ENCODE assay signal across 8 mouse cellular contexts in the genomic region with DNA sequence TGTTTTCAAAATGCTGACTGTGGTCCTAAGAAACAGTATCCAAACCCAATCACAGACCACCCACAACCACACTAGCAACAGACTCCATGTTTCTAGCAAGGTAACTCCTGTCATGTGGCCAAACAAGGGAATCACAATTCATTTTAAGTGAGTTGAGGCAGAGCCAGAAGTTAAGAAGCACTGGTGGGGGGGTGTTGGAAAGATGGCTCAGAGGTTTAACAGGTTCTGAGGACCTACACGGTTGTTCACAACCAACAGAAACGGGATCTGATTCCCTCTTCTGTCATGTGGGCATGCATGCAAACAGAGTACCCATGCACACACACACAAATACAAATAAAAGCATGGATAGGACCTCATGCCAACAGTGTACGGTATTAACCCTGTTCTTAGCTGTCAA. TPM values are rescaled to one million over a fixed set of nuclear protein-coding genes. Genes with fewer than 3 reads are reported as not detected.
DNase-seq lines count a peak whose midpoint lies in the region; ATAC-seq and TF ChIP-seq lines count a peak whose summit lies in the region.

No protein-coding gene starts in this region.

- peak; percentile 31 for DNase-seq in kidney, postnatal 0 days (ENCODE audit: low spot score)
- DNase-seq in kidney, adult 8-10 months: no peak
- peak; percentile 18 for DNase-seq in hindbrain, postnatal 0 days (ENCODE audit: low spot score)
- no peak for DNase-seq in layer of hippocampus, postnatal 25 days (ENCODE audit: extremely low spot score in 1 of 2, low spot score in 1 of 2)
- DNase-seq in spleen, postnatal 14 days (ENCODE audit: low spot score in 2 of 2): no peak
- DNase-seq in frontal cortex, postnatal 10 days (ENCODE audit: low spot score in 2 of 2): no peak

- no peak for TF ChIP-seq POLR2A in bone marrow macrophage, adult 2 months (IDR thresholded peaks at IDR 0.05; ENCODE audit: borderline replicate concordance, low read depth, low read length)
- TF ChIP-seq POLR2A in myocyte (IDR thresholded peaks at IDR 0.05; ENCODE audit: insufficient read length, low read depth): no peak

- peaks cover 44% of the 10 kb centered on the region for H3K79me2 ChIP-seq in myocyte (ENCODE audit: control insufficient read depth, insufficient read depth)

- H3K4me1 ChIP-seq in kidney, postnatal 0 days (replicated peaks; ENCODE audit: insufficient read depth, low read length): peaks cover 9% of the 10 kb centered on the region
- peaks cover 21% of the 10 kb centered on the region for H3K4me1 ChIP-seq in bone marrow macrophage, adult 2 months (ENCODE audit: control insufficient read depth, insufficient read depth, low read length)
- peaks cover 12% of the 10 kb centered on the region for H3K4me1 ChIP-seq in hindbrain, postnatal 0 days (ENCODE audit: insufficient read depth, low read length)

- H3K36me3 ChIP-seq in kidney, postnatal 0 days (ENCODE audit: insufficient read depth, low read length): peaks cover 30% of the 10 kb centered on the region
- peaks cover 31% of the 10 kb centered on the region for H3K36me3 ChIP-seq in hindbrain, postnatal 0 days (ENCODE audit: insufficient read depth, low read length)
- H3K36me3 ChIP-seq in myocyte (ENCODE audit: control insufficient read depth, insufficient read depth): peaks cover 41% of the 10 kb centered on the region

- peak overlapping the region; percentile 97 for H3K9ac ChIP-seq in kidney, postnatal 0 days (ENCODE audit: low read depth, low read length)
- peak overlapping the region; percentile 93 for H3K9ac ChIP-seq in hindbrain, postnatal 0 days (replicated peaks; ENCODE audit: low read length)

- H3K4me2 ChIP-seq in kidney, postnatal 0 days (ENCODE audit: low read length): peak overlapping the region; percentile 89
- H3K4me2 ChIP-seq in hindbrain, postnatal 0 days (ENCODE audit: low read depth, low read length): peak overlapping the region; percentile 86
- H3K4me2 ChIP-seq in myocyte (ENCODE audit: low read depth): peak overlapping the region; percentile 99

- peak overlapping the region; percentile 94 for H3K4me3 ChIP-seq in kidney, postnatal 0 days (replicated peaks; ENCODE audit: low read depth, low read length)
- peak overlapping the region; percentile 88 for H3K4me3 ChIP-seq in bone marrow macrophage, adult 2 months (ENCODE audit: insufficient read depth, low read length)
- H3K4me3 ChIP-seq in hindbrain, postnatal 0 days (ENCODE audit: low read length): peak overlapping the region; percentile 74
- H3K4me3 ChIP-seq in myocyte: peak overlapping the region; percentile 99

- H3ac ChIP-seq in myocyte (ENCODE audit: control insufficient read depth, insufficient read length): peak overlapping the region; percentile 50

- H3K27ac ChIP-seq in kidney, postnatal 0 days: peak overlapping the region; percentile 94; the same call in 1 of the 2 replicates
- H3K27ac ChIP-seq in bone marrow macrophage, adult 2 months (ENCODE audit: insufficient read depth, low read depth, low read length): peak overlapping the region; percentile 69; the same call in 1 of the 2 replicates
- H3K27ac ChIP-seq in hindbrain, postnatal 0 days: peak overlapping the region; percentile 91; the same call in 1 of the 2 replicates

- 0% methylated on average over 3 of the region's 3 CpGs for WGBS in kidney, postnatal 0 days
- 4% methylated on average over 3 of the region's 3 CpGs for WGBS in hindbrain, postnatal 0 days

- no peak for ATAC-seq in kidney, postnatal 0 days (replicated peaks; ENCODE audit: low FRiP score, low read depth)
- no peak for ATAC-seq in hindbrain, postnatal 0 days

- no peaks in the 10 kb centered on the region for H3K27me3 ChIP-seq in kidney, postnatal 0 days (ENCODE audit: insufficient read depth, low read length)
- H3K27me3 ChIP-seq in hindbrain, postnatal 0 days (ENCODE audit: insufficient read depth, low read length): no peaks in the 10 kb centered on the region
- H3K27me3 ChIP-seq in myocyte (ENCODE audit: control insufficient read depth, insufficient read depth, insufficient read length): no peaks in the 10 kb centered on the region

- TF ChIP-seq CTCF in kidney, postnatal 0 days (IDR thresholded peaks at IDR 0.05; ENCODE audit: low read depth): no peak
- TF ChIP-seq CTCF in bone marrow macrophage, adult 2 months (IDR thresholded peaks at IDR 0.05; ENCODE audit: low read depth, low read length): no peak
- no peak for TF ChIP-seq CTCF in hindbrain, postnatal 0 days (IDR thresholded peaks at IDR 0.05; ENCODE audit: low read depth)

- no peaks in the 10 kb centered on the region for H3K9me3 ChIP-seq in kidney, postnatal 0 days (replicated peaks; ENCODE audit: low read length)
- no peaks in the 10 kb centered on the region for H3K9me3 ChIP-seq in hindbrain, postnatal 0 days (ENCODE audit: low read length)

TF ChIP-seq in myocyte, 11 proteins besides CTCF, POLR2A, EP300 and RAD21:
- TF ChIP-seq POLR2AphosphoS2 (IDR thresholded peaks at IDR 0.05; ENCODE audit: insufficient read length, low read depth) (no peak), CEBPB (IDR thresholded peaks at IDR 0.05; ENCODE audit: insufficient read depth, poor library complexity, severe bottlenecking) (no peak), USF1 (IDR thresholded peaks at IDR 0.05; ENCODE audit: low read depth) (no peak), TCF3 (IDR thresholded peaks at IDR 0.05; ENCODE audit: insufficient read length, low read depth) (no peak)

RNA-seq across cellular contexts. Expression of a gene that starts 1.2 kb away (rescaled TPM):
- polyA plus RNA-seq in kidney, postnatal 0 days (2015; fragmentation: Nextera tagmentation; extraction: Ambion mirVana): 490 and 535 TPM in 2 replicates
- 1,501 and 1,718 TPM in 2 replicates for polyA plus RNA-seq in bone marrow macrophage, adult 2 months (2012; ENCODE audit: insufficient read depth, insufficient read length, missing spikeins)
- 765 and 914 TPM in 2 replicates for total RNA-seq in hindbrain, postnatal 0 days (2014; rRNA removed)
- 297 and 312 TPM in 2 replicates for polyA plus RNA-seq in hindbrain, postnatal 0 days (2015; fragmentation: Nextera tagmentation; extraction: Ambion mirVana)
- 1,551 TPM for polyA plus RNA-seq in myocyte (2012; fragmentation: generic; extraction: Trizol)
- total RNA-seq in layer of hippocampus, postnatal 25 days (2021): 100 to 1,000 TPM; 262 to 319 TPM

RNA-seq across cellular contexts. Expression of a gene that starts 30.5 kb away (rescaled TPM):
- polyA plus RNA-seq in kidney, postnatal 0 days (2015; fragmentation: Nextera tagmentation; extraction: Ambion mirVana): 29.1 and 30.9 TPM in 2 replicates
- polyA plus RNA-seq in bone marrow macrophage, adult 2 months (2012; ENCODE audit: insufficient read depth, insufficient read length, missing spikeins): 66.0 and 69.3 TPM in 2 replicates
- total RNA-seq in hindbrain, postnatal 0 days (2014; rRNA removed): 20.9 and 26.5 TPM in 2 replicates
- 19.7 and 19.8 TPM in 2 replicates for polyA plus RNA-seq in hindbrain, postnatal 0 days (2015; fragmentation: Nextera tagmentation; extraction: Ambion mirVana)
- 17.2 TPM for polyA plus RNA-seq in myocyte (2012; fragmentation: generic; extraction: Trizol)
- 10 to 100 TPM; 31.3 to 31.4 TPM for total RNA-seq in layer of hippocampus, postnatal 25 days (2021)

Comparison
In these comparisons a context has a peak if more than half of its experiments do, and no peak if none do; other contexts are left out.
1. DNase-seq: peak in kidney, postnatal 0 days (single experiment) and hindbrain, postnatal 0 days (single experiment); none in kidney, adult 8-10 months (0 of 2), layer of hippocampus, postnatal 25 days (0 of 2), spleen, postnatal 14 days (0 of 2) and frontal cortex, postnatal 10 days (0 of 2).
2. Peak in every context shown above with its lines, with median percentiles within 50 percentile points of each other: H3K27ac ChIP-seq, H3K4me2 ChIP-seq and H3K4me3 ChIP-seq.